Mouse (Mus musculus) intestine, postnatal 0 days (tissue): ENCODE measurements at regions not wholly inside any gene's neighbourhood (a gene's known extent, or its start where the extent isn't known, plus 50 kb on each side); places are given as distances from the start of the nearest gene placed in this dataset.

ENCODE experiments used
- ATAC-seq: fragments of 200-750 bp; cut with Nextera tagmentation; 2 replicates; pipeline ENCODE4 v1.8.0; 2017; ENCODE audit warnings: mild to moderate bottlenecking, moderate TSS enrichment, moderate library complexity
- H3K27ac ChIP-seq: fragments of 300-500 bp; sonication (generic); 2 replicates; pipeline ENCODE4 v1.5.1; 2014; ENCODE audit warnings: mild to moderate bottlenecking, low read depth, low read length, moderate library complexity
- H3K27me3 ChIP-seq: fragments of 300-500 bp; sonication (generic); replicated peaks from 2 replicates; pipeline ENCODE4 v1.6.1; 2014; ENCODE audit warnings: low read length, mixed read lengths; ENCODE audit not compliant: control insufficient read depth, insufficient read depth
- H3K36me3 ChIP-seq: fragments of 300-500 bp; sonication (generic); 2 replicates; pipeline ENCODE4 v1.6.1; 2014; ENCODE audit warnings: mild to moderate bottlenecking, moderate library complexity; ENCODE audit not compliant: control insufficient read depth, insufficient read depth
- H3K4me1 ChIP-seq: fragments of 300-500 bp; sonication (generic); replicated peaks from 2 replicates; pipeline ENCODE4 v1.6.1; 2014; ENCODE audit warnings: antibody characterized with exemption, low read length, mixed read lengths; ENCODE audit not compliant: control insufficient read depth, insufficient read depth
- H3K4me2 ChIP-seq: fragments of 300-500 bp; sonication (generic); replicated peaks from 2 replicates; pipeline ENCODE4 v1.6.1; 2014; ENCODE audit warnings: low read depth, mild to moderate bottlenecking, moderate library complexity
- H3K4me3 ChIP-seq: fragments of 300-500 bp; sonication (generic); 2 replicates; pipeline ENCODE4 v1.5.1; 2014; ENCODE audit warnings: low read depth, low read length
- H3K9ac ChIP-seq: fragments of 300-500 bp; sonication (generic); 2 replicates; pipeline ENCODE4 v1.6.1; 2014; ENCODE audit warnings: mild to moderate bottlenecking, low read depth, low read length
- H3K9me3 ChIP-seq: fragments of 300-500 bp; sonication (generic); 2 replicates; pipeline ENCODE4 v1.6.1; 2016; ENCODE audit warnings: mixed run types; ENCODE audit not compliant: control insufficient read depth
- CTCF ChIP-seq: sonication (generic); IDR thresholded peaks from 2 replicates; pipeline ENCODE4 v1.5.1; 2016; ENCODE audit warnings: low read depth, mild to moderate bottlenecking, control low read depth, antibody characterized with exemption, moderate library complexity
- WGBS: fragments of 180-500 bp; shearing (Covaris S2); extraction: QIAGEN DNeasy Blood & Tissue Kit; methylation state at CpG from one replicate; pipeline ENCODE4 v1.1.7; 2014; 5-methylcytosine and 5-hydroxymethylcytosine counted together

GRCm38 (mm10) chr2:137954830-137955229 lies 301.5 kb upstream of the Btbd3 start:
- 88% methylated on average over 2 of the region's 2 CpGs for WGBS
- H3K4me3 ChIP-seq: no peak overlapping the region
- no peaks in the 10 kb centered on the region for H3K4me1 ChIP-seq
- no peak overlapping the region for H3K27ac ChIP-seq
- no peaks in the 10 kb centered on the region for H3K36me3 ChIP-seq
- no peaks in the 10 kb centered on the region for H3K27me3 ChIP-seq
- H3K9ac ChIP-seq: no peak overlapping the region
- no peak for ATAC-seq
- H3K4me2 ChIP-seq: no peak overlapping the region
- H3K9me3 ChIP-seq: no peaks in the 10 kb centered on the region
- TF ChIP-seq CTCF: no peak

- H3K27me3 ChIP-seq: no peaks in the 10 kb centered on the region
- H3K27ac ChIP-seq: no peak overlapping the region
- ATAC-seq: no peak
- no peak for TF ChIP-seq CTCF
- H3K4me1 ChIP-seq: no peaks in the 10 kb centered on the region
- no peaks in the 10 kb centered on the region for H3K36me3 ChIP-seq
- WGBS: 66% methylated on average over 2 of the region's 2 CpGs
- H3K4me2 ChIP-seq: no peak overlapping the region
- H3K9me3 ChIP-seq: no peaks in the 10 kb centered on the region
- H3K9ac ChIP-seq: no peak overlapping the region
- no peak overlapping the region for H3K4me3 ChIP-seq
Observed at GRCm38 (mm10) chr2:137953144-137953543, 303.2 kb upstream of the Btbd3 start.

GRCm38 (mm10) chr2:137951942-137952341 lies 304.4 kb upstream of the Btbd3 start:
- no peak overlapping the region for H3K27ac ChIP-seq
- no peak overlapping the region for H3K4me2 ChIP-seq
- H3K9me3 ChIP-seq: no peaks in the 10 kb centered on the region
- H3K9ac ChIP-seq: no peak overlapping the region
- ATAC-seq: no peak
- H3K36me3 ChIP-seq: no peaks in the 10 kb centered on the region
- no peaks in the 10 kb centered on the region for H3K27me3 ChIP-seq
- no peak overlapping the region for H3K4me3 ChIP-seq
- H3K4me1 ChIP-seq: no peaks in the 10 kb centered on the region
- 78% methylated on average over 3 of the region's 3 CpGs for WGBS
- no peak for TF ChIP-seq CTCF

- H3K36me3 ChIP-seq: no peaks in the 10 kb centered on the region
- ATAC-seq: no peak
- no peaks in the 10 kb centered on the region for H3K27me3 ChIP-seq
- no peak for TF ChIP-seq CTCF
- H3K4me2 ChIP-seq: no peak overlapping the region
- H3K4me1 ChIP-seq: no peaks in the 10 kb centered on the region
- no peak overlapping the region for H3K27ac ChIP-seq
- H3K9me3 ChIP-seq: no peaks in the 10 kb centered on the region
- H3K4me3 ChIP-seq: no peak overlapping the region
- no peak overlapping the region for H3K9ac ChIP-seq
Observed at GRCm38 (mm10) chr2:137950931-137951330, 305.4 kb upstream of the Btbd3 start.

- Histone ChIP-seq H3K4me1 (no peaks in the 10 kb centered on the region), H3K27ac (no peak overlapping the region), H3K27me3 (no peaks in the 10 kb centered on the region), H3K9ac (no peak overlapping the region), H3K9me3 (no peaks in the 10 kb centered on the region), H3K36me3 (no peaks in the 10 kb centered on the region), H3K4me2 (no peak overlapping the region), H3K4me3 (no peak overlapping the region)
- peak; percentile 87 for TF ChIP-seq CTCF
- 5% methylated on average over 7 of the region's 7 CpGs for WGBS
- no peak for ATAC-seq
Observed at GRCm38 (mm10) chr2:137942753-137943152, 313.6 kb upstream of the Btbd3 start.

GRCm38 (mm10) chr2:137939591-137939990 lies 316.8 kb upstream of the Btbd3 start:
- 79% methylated on average over 3 of the region's 3 CpGs for WGBS
- TF ChIP-seq CTCF: no peak
- no peak overlapping the region for H3K9ac ChIP-seq

GRCm38 (mm10) chr2:137938831-137939480 lies 317.4 kb upstream of the Btbd3 start:
- Histone ChIP-seq H3K4me3 (no peak overlapping the region), H3K27me3 (no peaks in the 10 kb centered on the region), H3K4me1 (no peaks in the 10 kb centered on the region), H3K9me3 (no peaks in the 10 kb centered on the region), H3K4me2 (no peak overlapping the region), H3K36me3 (no peaks in the 10 kb centered on the region), H3K27ac (no peak overlapping the region), H3K9ac (no peak overlapping the region)
- WGBS: 72% methylated on average over 7 of the region's 7 CpGs
- no peak for TF ChIP-seq CTCF
- no peak for ATAC-seq

More at GRCm38 (mm10) chr2:137939591-137939990, 316.8 kb upstream of the Btbd3 start:
- Histone ChIP-seq H3K36me3 (no peaks in the 10 kb centered on the region), H3K4me2 (no peak overlapping the region), H3K9me3 (no peaks in the 10 kb centered on the region), H3K27me3 (no peaks in the 10 kb centered on the region), H3K4me1 (no peaks in the 10 kb centered on the region), H3K4me3 (no peak overlapping the region), H3K27ac (no peak overlapping the region)
- no peak for ATAC-seq
